Mouse (Mus musculus): Measurements from ENCODE around the gene Grap. TPM values are rescaled to one million over a fixed set of nuclear protein-coding genes. Genes with fewer than 3 reads are reported as not detected.

Grap gene
- polyA plus RNA-seq, 1 experiment from 2014 or later = 11.1 TPM

Other genes with a start within 250 kb of the Grap start
- 13.6 and 15.0 TPM in 2 replicates for gene Rnf112, start 199.1 kb upstream of the Grap start, polyA plus RNA-seq (2015; fragmentation: Nextera tagmentation; extraction: Ambion mirVana)
- 28.6 and 35.4 TPM in 2 replicates for gene Mfap4, start 167.8 kb upstream of the Grap start, polyA plus RNA-seq (2015; fragmentation: Nextera tagmentation; extraction: Ambion mirVana)
- 76.6 and 87.2 TPM in 2 replicates for gene Mapk7, start 158.9 kb upstream of the Grap start, polyA plus RNA-seq (2015; fragmentation: Nextera tagmentation; extraction: Ambion mirVana)
- 38.3 and 40.8 TPM in 2 replicates for gene B9d1, start 148.1 kb upstream of the Grap start, polyA plus RNA-seq (2015; fragmentation: Nextera tagmentation; extraction: Ambion mirVana)
- gene Epn2, start 73.6 kb upstream of the Grap start, polyA plus RNA-seq (2015; fragmentation: Nextera tagmentation; extraction: Ambion mirVana) = 48.3 and 51.2 TPM in 2 replicates
- 0.17 and 0.24 TPM in 2 replicates for gene Fam83g, start 30.8 kb downstream of the Grap start, polyA plus RNA-seq (2015; fragmentation: Nextera tagmentation; extraction: Ambion mirVana)
- 0.08 TPM in 1 of 2 replicates, not detected in the other for gene Slc5a10, start 67.6 kb downstream of the Grap start, polyA plus RNA-seq (2015; fragmentation: Nextera tagmentation; extraction: Ambion mirVana)
- 61.5 and 63.4 TPM in 2 replicates for gene Prpsap2, start 108.8 kb downstream of the Grap start, polyA plus RNA-seq (2015; fragmentation: Nextera tagmentation; extraction: Ambion mirVana)
- gene Ulk2, start 201.8 kb downstream of the Grap start, polyA plus RNA-seq (2015; fragmentation: Nextera tagmentation; extraction: Ambion mirVana) = 35.5 and 37.1 TPM in 2 replicates

Data from midbrain, embryonic 13.5 days (tissue).